Comparison of ENCODE assay signal across 9 mouse cellular contexts in genomic region chr13:45469481-45470301, GRCm38 (mm10). TPM values are rescaled to one million over a fixed set of nuclear protein-coding genes. Genes with fewer than 3 reads are reported as not detected.
A peak's percentile ranks its signal among the peaks of the same experiment; 100 is the strongest.
DNase-seq lines count a peak whose midpoint lies in the region; ATAC-seq and TF ChIP-seq lines count a peak whose summit lies in the region.
"Had no signal": no experiment of that assay in that cellular context is flagged by ENCODE, and none has a peak within 500 bp of the region (broad histone marks: within the 10 kb centered on the region; RNA-seq: fewer than 3 reads in every experiment).

No protein-coding gene starts in this region.

- ATAC-seq in limb, embryonic 12.5 days (ENCODE audit: insufficient number of reproducible peaks, insufficient read depth, low FRiP score, low TSS enrichment, low read depth) = peak; percentile 40; the same call in 1 of the 2 replicates
- no peak for ATAC-seq in megakaryocyte, adult 5-6 weeks (ENCODE audit: poor library complexity, severe bottlenecking)

- no peak for TF ChIP-seq CTCF in C2C12 (IDR thresholded peaks at IDR 0.05; ENCODE audit: control insufficient read depth, insufficient read depth, insufficient read length)

- no peaks in the 10 kb centered on the region for H3K36me3 ChIP-seq in C2C12 (ENCODE audit: control insufficient read depth, insufficient read depth)
- H3K36me3 ChIP-seq in hindbrain, embryonic 10.5 days = no peaks in the 10 kb centered on the region
- no peaks in the 10 kb centered on the region for H3K36me3 ChIP-seq in limb, embryonic 12.5 days

- H3K79me3 ChIP-seq in C2C12 (ENCODE audit: low read depth) = no peaks in the 10 kb centered on the region

- peaks cover 35% of the 10 kb centered on the region for H3K4me1 ChIP-seq in hindbrain, embryonic 10.5 days (replicated peaks)
- H3K4me1 ChIP-seq in limb, embryonic 12.5 days (replicated peaks) = peaks cover 42% of the 10 kb centered on the region

- no peaks in the 10 kb centered on the region for H3K79me2 ChIP-seq in C2C12 (ENCODE audit: control insufficient read depth, insufficient read depth)

- H3K27ac ChIP-seq in hindbrain, embryonic 10.5 days = peak overlapping the region; percentile 83
- peak overlapping the region; percentile 89 for H3K27ac ChIP-seq in limb, embryonic 12.5 days
- H3K27ac ChIP-seq: liver, embryonic 14.5 days had no signal

- H3ac ChIP-seq in C2C12 (ENCODE audit: control insufficient read depth, insufficient read length, low read depth) = peak overlapping the region; percentile 1

- H3K4me3 ChIP-seq in C2C12 (ENCODE audit: insufficient read depth, poor library complexity, severe bottlenecking) = no peak overlapping the region
- H3K4me3 ChIP-seq in hindbrain, embryonic 10.5 days = peak overlapping the region; percentile 18
- no peak overlapping the region for H3K4me3 ChIP-seq in limb, embryonic 12.5 days (replicated peaks)

- H3K9ac ChIP-seq in limb, embryonic 12.5 days (replicated peaks) = no peak overlapping the region; the same call in 1 of the 2 replicates
- H3K9ac ChIP-seq: liver, embryonic 14.5 days had no signal

- H3K27me3 ChIP-seq in C2C12 (ENCODE audit: control insufficient read depth, insufficient read depth, insufficient read length) = no peaks in the 10 kb centered on the region
- peaks cover 61% of the 10 kb centered on the region for H3K27me3 ChIP-seq in hindbrain, embryonic 10.5 days (ENCODE audit: insufficient read depth, poor library complexity, severe bottlenecking)
- no peaks in the 10 kb centered on the region for H3K27me3 ChIP-seq in limb, embryonic 12.5 days

- WGBS in hindbrain, embryonic 10.5 days = 11% methylated on average over 19 of the region's 19 CpGs
- WGBS in limb, embryonic 12.5 days = 11% methylated on average over 19 of the region's 19 CpGs

- H3K4me2 ChIP-seq in limb, embryonic 12.5 days = peak overlapping the region; percentile 36

- H3K9me3 ChIP-seq in hindbrain, embryonic 10.5 days = no peaks in the 10 kb centered on the region
- H3K9me3 ChIP-seq in limb, embryonic 12.5 days = no peaks in the 10 kb centered on the region

- peak; percentile 15 for DNase-seq in ZHBTc4 (ENCODE audit: low read depth, low spot score)
- DNase-seq in hindbrain, embryonic 10.5 days (ENCODE audit: low spot score) = peak; percentile 87
- DNase-seq in retina, embryonic 14.5 days (ENCODE audit: low spot score) = peak; percentile 82
- DNase-seq in right cerebral cortex, adult 2 months (ENCODE audit: low spot score in 2 of 2) = no peak
- DNase-seq in heart, postnatal 25 days (ENCODE audit: low spot score) = no peak

- intact Hi-C loops in heart, postnatal 25 days (cut with DNase I) = no loop called here

TF ChIP-seq in C2C12, 6 proteins besides CTCF, POLR2A, EP300 and RAD21:
- no peak for TF ChIP-seq MYOG (IDR thresholded peaks at IDR 0.05; ENCODE audit: control insufficient read depth, extremely low read depth, insufficient read length)
- TF ChIP-seq MYOD1 (IDR thresholded peaks at IDR 0.05; ENCODE audit: control insufficient read depth, insufficient read length, low read depth) = no peak
- no peak for TF ChIP-seq CEBPB (IDR thresholded peaks at IDR 0.05; ENCODE audit: low read depth)
- no peak for TF ChIP-seq FOSL1 (IDR thresholded peaks at IDR 0.05; ENCODE audit: insufficient read depth, low read length, poor library complexity, severe bottlenecking)
- TF ChIP-seq USF1 (IDR thresholded peaks at IDR 0.05; ENCODE audit: low read depth) = no peak
- TF ChIP-seq MAX (IDR thresholded peaks at IDR 0.05) = no peak

RNA-seq across cellular contexts. Expression of gene Gmpr, which starts 37.6 kb away (rescaled TPM):
- 12.9 TPM for polyA plus RNA-seq in C2C12 (2012; fragmentation: generic; extraction: Trizol)
- 38.3 and 44.1 TPM in 2 replicates for polyA plus RNA-seq in hindbrain, embryonic 10.5 days (2016; fragmentation: Nextera tagmentation; extraction: Ambion mirVana)
- 20.1 and 21.7 TPM in 2 replicates for polyA plus RNA-seq in limb, embryonic 12.5 days (2016; fragmentation: Nextera tagmentation; extraction: Ambion mirVana)
- 1.7 and 2.0 TPM in 2 replicates for total RNA-seq in megakaryocyte, adult 5-6 weeks (2015)
- 1.0 and 1.1 TPM in 2 replicates for total RNA-seq in megakaryocyte, adult 5-6 weeks (2017)
- 100 to 1,000 TPM; 167 to 189 TPM for total RNA-seq in heart, postnatal 25 days (2021)

Comparison
In these comparisons a context has a peak if more than half of its experiments do, and no peak if none do; other contexts are left out.
1. DNase-seq: peak in ZHBTc4 (single experiment), hindbrain, embryonic 10.5 days (single experiment) and retina, embryonic 14.5 days (single experiment); none in right cerebral cortex, adult 2 months (0 of 2) and heart, postnatal 25 days (single experiment).